Mouse (Mus musculus) bone marrow, adult 2 months (tissue): ENCODE results near the gene Exoc3l4.

Experiments used
- CTCF ChIP-seq: fragments of 200-500 bp; IDR thresholded peaks from 2 replicates; pipeline ENCODE4 v1.5.1; 2011; ENCODE audit warnings: low read length, control low read depth; ENCODE audit not compliant: control insufficient read depth, insufficient read depth
- POLR2A ChIP-seq: fragments of 200-500 bp; IDR thresholded peaks from 2 replicates; pipeline ENCODE4 v1.6.1; 2011; ENCODE audit warnings: low read depth, mild to moderate bottlenecking, control low read depth, low read length, borderline replicate concordance; ENCODE audit not compliant: control insufficient read depth

DNA sequence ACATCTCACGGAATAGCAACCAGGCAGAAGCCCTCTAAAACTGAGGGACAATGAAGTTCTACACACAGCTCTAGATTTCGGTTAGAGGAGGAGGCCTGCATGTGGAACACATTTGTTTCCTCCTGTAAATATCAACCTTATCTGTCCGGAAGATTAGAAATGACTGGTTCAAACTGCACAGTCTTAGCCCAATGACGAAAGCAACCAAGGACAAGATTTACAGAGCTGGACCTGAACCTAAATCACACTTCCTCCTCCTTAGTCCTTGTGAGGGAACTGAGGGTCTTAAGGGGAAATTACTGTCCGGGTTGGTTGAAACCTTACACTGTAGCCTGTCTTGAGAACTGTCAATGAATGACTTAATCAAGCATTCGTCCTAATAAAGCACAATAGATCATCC lies 40.8 kb upstream of the Exoc3l4 start:
- no peak for TF ChIP-seq CTCF
- no peak for TF ChIP-seq POLR2A
